Mouse (Mus musculus): ENCODE measurements at regions not wholly inside any gene's neighbourhood (a gene's known extent, or its start where the extent isn't known, plus 50 kb on each side); places are given as distances from the start of the nearest gene placed in this dataset.

GRCm38 (mm10) chr3:35142683-35143082, 492.5 kb downstream of the Sox2 start:
- TF ChIP-seq CTCF (IDR thresholded peaks at IDR 0.05; ENCODE audit: borderline replicate concordance, insufficient read depth, low read depth, low read length) (no peak), POLR2A (IDR thresholded peaks at IDR 0.05; ENCODE audit: borderline replicate concordance, insufficient read depth, low read length) (no peak)
